Mouse (Mus musculus): Measurements from ENCODE around the gene Slc35c1. TPM values are rescaled to one million over a fixed set of nuclear protein-coding genes. Genes with fewer than 3 reads are reported as not detected.

The Slc35c1 gene
- total and polyA plus RNA-seq, 3 experiments, result 11.4 to 40.5 (median 31.2) TPM

GRCm38 (mm10) chr2:92435023-92435422 lies 25.3 kb downstream of the Slc35c1 start:
- Histone ChIP-seq H3K36me3 (replicated peaks) (peaks cover 20% of the 10 kb centered on the region), H3K4me3 (ENCODE audit: low read depth, low read length) (no peak overlapping the region), H3K4me1 (ENCODE audit: insufficient read depth, low read depth, low read length) (peaks cover 72% of the 10 kb centered on the region), H3K27me3 (ENCODE audit: insufficient read depth, low read length) (no peaks in the 10 kb centered on the region; the same call in 1 of the 2 replicates), H3K9me3 (replicated peaks) (0 out of 2 replicates have a peak, but pooled peaks cover 5% of the 10 kb centered on the region)
- no peak for DNase-seq (ENCODE audit: low spot score)
- ATAC-seq (ENCODE audit: extremely low read depth, insufficient number of reproducible peaks, low FRiP score, poor library complexity, severe bottlenecking), result no peak
- TF ChIP-seq GATA1 (IDR thresholded peaks at IDR 0.05; ENCODE audit: borderline replicate concordance, low read length) (no peak), GATA2 (IDR thresholded peaks at IDR 0.05; ENCODE audit: borderline replicate concordance, low read depth, low read length) (no peak), TAL1 (conservative IDR thresholded peaks at IDR 0.05; ENCODE audit: low read depth, low read length) (no peak), POLR2AphosphoS5 (IDR thresholded peaks at IDR 0.05; ENCODE audit: insufficient replicate concordance, low read depth, low read length) (no peak), CTCF (IDR thresholded peaks at IDR 0.05; ENCODE audit: low read depth, low read length) (no peak)

- Histone ChIP-seq H3K9me3 (replicated peaks) (0 out of 2 replicates have a peak, but pooled peaks cover 5% of the 10 kb centered on the region), H3K27me3 (ENCODE audit: insufficient read depth, low read length) (no peaks in the 10 kb centered on the region; the same call in 1 of the 2 replicates), H3K36me3 (replicated peaks) (peaks cover 27% of the 10 kb centered on the region), H3K4me1 (ENCODE audit: insufficient read depth, low read depth, low read length) (peaks cover 73% of the 10 kb centered on the region), H3K4me3 (ENCODE audit: low read depth, low read length) (peak overlapping the region; percentile 92)
- DNase-seq (ENCODE audit: low spot score) (no peak), ATAC-seq (ENCODE audit: extremely low read depth, insufficient number of reproducible peaks, low FRiP score, poor library complexity, severe bottlenecking) (no peak)
- no peak for TF ChIP-seq POLR2AphosphoS5 (IDR thresholded peaks at IDR 0.05; ENCODE audit: insufficient replicate concordance, low read depth, low read length)
- no peak for TF ChIP-seq TAL1 (conservative IDR thresholded peaks at IDR 0.05; ENCODE audit: low read depth, low read length)
- TF ChIP-seq GATA1 (IDR thresholded peaks at IDR 0.05; ENCODE audit: borderline replicate concordance, low read length), result no peak
- TF ChIP-seq GATA2 (IDR thresholded peaks at IDR 0.05; ENCODE audit: borderline replicate concordance, low read depth, low read length), result no peak
Measured at GRCm38 (mm10) chr2:92434375-92434745, 26.0 kb downstream of the Slc35c1 start.

- ATAC-seq (ENCODE audit: extremely low read depth, insufficient number of reproducible peaks, low FRiP score, poor library complexity, severe bottlenecking) (peak; percentile 94), DNase-seq (ENCODE audit: low spot score) (peak; percentile 98)
- 0 out of 2 replicates have a peak, but pooled peaks cover 5% of the 10 kb centered on the region for H3K9me3 ChIP-seq (replicated peaks)
- H3K36me3 ChIP-seq (replicated peaks), result peaks cover 32% of the 10 kb centered on the region
- peaks cover 74% of the 10 kb centered on the region for H3K4me1 ChIP-seq (ENCODE audit: insufficient read depth, low read depth, low read length)
- H3K27me3 ChIP-seq (ENCODE audit: insufficient read depth, low read length), result no peaks in the 10 kb centered on the region; the same call in 1 of the 2 replicates
- H3K4me3 ChIP-seq (ENCODE audit: low read depth, low read length), result peak within 1 kb of the TSS; percentile 92
- TF ChIP-seq GATA2 (IDR thresholded peaks at IDR 0.05; ENCODE audit: borderline replicate concordance, low read depth, low read length) (no peak), CTCF (IDR thresholded peaks at IDR 0.05; ENCODE audit: low read depth, low read length) (no peak), GATA1 (IDR thresholded peaks at IDR 0.05; ENCODE audit: borderline replicate concordance, low read length) (no peak), TAL1 (conservative IDR thresholded peaks at IDR 0.05; ENCODE audit: low read depth, low read length) (no peak), POLR2AphosphoS5 (IDR thresholded peaks at IDR 0.05; ENCODE audit: insufficient replicate concordance, low read depth, low read length) (peak; percentile 87; the same call in 1 of the 2 replicates)
Measured at GRCm38 (mm10) chr2:92433578-92434374, 26.6 kb downstream of the Slc35c1 start, which contains the start of gene Cry2. Gene Cry2 (minus strand): TSS chr2:92434043.

GRCm38 (mm10) chr2:92432299-92433295 lies 27.7 kb downstream of the Slc35c1 start:
- TF ChIP-seq GATA2 (IDR thresholded peaks at IDR 0.05; ENCODE audit: borderline replicate concordance, low read depth, low read length) (no peak), TAL1 (conservative IDR thresholded peaks at IDR 0.05; ENCODE audit: low read depth, low read length) (no peak), CTCF (IDR thresholded peaks at IDR 0.05; ENCODE audit: low read depth, low read length) (no peak), GATA1 (IDR thresholded peaks at IDR 0.05; ENCODE audit: borderline replicate concordance, low read length) (no peak), POLR2AphosphoS5 (IDR thresholded peaks at IDR 0.05; ENCODE audit: insufficient replicate concordance, low read depth, low read length) (no peak)
- H3K9me3 ChIP-seq (replicated peaks), result 0 out of 2 replicates have a peak, but pooled peaks cover 5% of the 10 kb centered on the region
- DNase-seq (ENCODE audit: low spot score) (no peak), ATAC-seq (ENCODE audit: extremely low read depth, insufficient number of reproducible peaks, low FRiP score, poor library complexity, severe bottlenecking) (no peak)
- no peaks in the 10 kb centered on the region; the same call in 1 of the 2 replicates for H3K27me3 ChIP-seq (ENCODE audit: insufficient read depth, low read length)
- peaks cover 73% of the 10 kb centered on the region for H3K4me1 ChIP-seq (ENCODE audit: insufficient read depth, low read depth, low read length)
- H3K4me3 ChIP-seq (ENCODE audit: low read depth, low read length), result peak overlapping the region; percentile 92
- H3K36me3 ChIP-seq (replicated peaks), result peaks cover 44% of the 10 kb centered on the region

- no peak for TF ChIP-seq TAL1 (conservative IDR thresholded peaks at IDR 0.05; ENCODE audit: low read depth, low read length)
- TF ChIP-seq CTCF (IDR thresholded peaks at IDR 0.05; ENCODE audit: low read depth, low read length), result no peak
- TF ChIP-seq GATA2 (IDR thresholded peaks at IDR 0.05; ENCODE audit: borderline replicate concordance, low read depth, low read length), result no peak
- TF ChIP-seq GATA1 (IDR thresholded peaks at IDR 0.05; ENCODE audit: borderline replicate concordance, low read length), result no peak
- no peak for TF ChIP-seq POLR2AphosphoS5 (IDR thresholded peaks at IDR 0.05; ENCODE audit: insufficient replicate concordance, low read depth, low read length)
- ATAC-seq (ENCODE audit: extremely low read depth, insufficient number of reproducible peaks, low FRiP score, poor library complexity, severe bottlenecking) (no peak), DNase-seq (ENCODE audit: low spot score) (no peak)
- Histone ChIP-seq H3K4me1 (ENCODE audit: insufficient read depth, low read depth, low read length) (peaks cover 73% of the 10 kb centered on the region), H3K36me3 (replicated peaks) (peaks cover 52% of the 10 kb centered on the region), H3K9me3 (replicated peaks) (0 out of 2 replicates have a peak, but pooled peaks cover 5% of the 10 kb centered on the region), H3K27me3 (ENCODE audit: insufficient read depth, low read length) (no peaks in the 10 kb centered on the region; the same call in 1 of the 2 replicates), H3K4me3 (ENCODE audit: low read depth, low read length) (peak overlapping the region; percentile 92)
Measured at GRCm38 (mm10) chr2:92431611-92432179, 28.6 kb downstream of the Slc35c1 start.
